8 mouse cellular contexts compared by ENCODE assay signal in genomic region chr7:122970864-122971420, GRCm38 (mm10). TPM values are rescaled to one million over a fixed set of nuclear protein-coding genes. Genes with fewer than 3 reads are reported as not detected.
DNase-seq lines count a peak whose midpoint lies in the region; ATAC-seq and TF ChIP-seq lines count a peak whose summit lies in the region.

No protein-coding gene starts in this region.

- H3K4me3 ChIP-seq in CH12.LX (replicated peaks in 1 of 3; ENCODE audit: low read depth in 2 of 3, low read length in 2 of 3, poor library complexity in 1 of 3) = peak overlapping the region; percentile 77 to 89 (median 83)
- H3K4me3 ChIP-seq in forebrain, embryonic 10.5 days = peak overlapping the region; percentile 100
- peak overlapping the region; percentile 100 for H3K4me3 ChIP-seq in liver, adult 2 months (ENCODE audit: insufficient read depth, low read depth, low read length)
- peak overlapping the region; percentile 98 for H3K4me3 ChIP-seq in stomach, postnatal 0 days (ENCODE audit: low read depth, low read length)

- intact Hi-C loops in heart, postnatal 25 days (cut with DNase I) = no loop called here

- peaks cover 3 to 14% of the 10 kb centered on the region in 2 experiments for H3K36me3 ChIP-seq in CH12.LX (replicated peaks in 1 of 2; ENCODE audit: control insufficient read depth in 1 of 2, insufficient read depth in 1 of 2, low read length in 1 of 2)
- H3K36me3 ChIP-seq in forebrain, embryonic 10.5 days (replicated peaks) = peaks cover 44% of the 10 kb centered on the region
- peaks cover 12% of the 10 kb centered on the region for H3K36me3 ChIP-seq in liver, adult 2 months (ENCODE audit: control insufficient read depth, insufficient read depth, low read length)
- H3K36me3 ChIP-seq in stomach, postnatal 0 days (ENCODE audit: control insufficient read depth, insufficient read depth, low read length) = no peaks in the 10 kb centered on the region

- H3K27me3 ChIP-seq in CH12.LX (replicated peaks) = no peaks in the 10 kb centered on the region
- no peaks in the 10 kb centered on the region for H3K27me3 ChIP-seq in forebrain, embryonic 10.5 days (ENCODE audit: poor library complexity, severe bottlenecking)
- no peaks in the 10 kb centered on the region for H3K27me3 ChIP-seq in liver, adult 2 months (ENCODE audit: control insufficient read depth, insufficient read depth, low read length)
- no peaks in the 10 kb centered on the region for H3K27me3 ChIP-seq in stomach, postnatal 0 days (ENCODE audit: control insufficient read depth, insufficient read depth, low read length)

- no peak for TF ChIP-seq RAD21 in CH12.LX (IDR thresholded peaks at IDR 0.05; ENCODE audit: low read depth, low read length)

- in situ Hi-C loops in CH12.LX (cut with MboI; ENCODE audit: low pct_ligation_motif_present, low pct_unique_long_range_greater_than_20kb, low sequenced_read_pairs) = no loop called here

- H3K79me2 ChIP-seq in CH12.LX (replicated peaks; ENCODE audit: control insufficient read depth, extremely low read depth, insufficient read depth, poor library complexity, severe bottlenecking) = peaks cover 51% of the 10 kb centered on the region
- peaks cover 24% of the 10 kb centered on the region for H3K79me2 ChIP-seq in liver, adult 2 months (ENCODE audit: control insufficient read depth, insufficient read depth, low read length)

- TF ChIP-seq EP300 in CH12.LX (IDR thresholded peaks at IDR 0.05; ENCODE audit: low read length) = no peak
- TF ChIP-seq EP300 in stomach, postnatal 0 days (optimal IDR thresholded peaks at IDR 0.05) = no peak

- WGBS in forebrain, embryonic 10.5 days = 2% methylated on average over 14 of the region's 14 CpGs
- under 1% methylated on average over 14 of the region's 14 CpGs for WGBS in liver, adult 2 months
- under 1% methylated on average over 14 of the region's 14 CpGs for WGBS in stomach, postnatal 0 days

- no peak for ATAC-seq in stomach, postnatal 0 days (ENCODE audit: low FRiP score, low TSS enrichment)

- TF ChIP-seq CTCF in CH12.LX (conservative IDR thresholded peaks at IDR 0.05 in 1 of 2, IDR thresholded peaks at IDR 0.05 in 1 of 2; ENCODE audit: low read depth in 2 of 2, low read length in 2 of 2) = no peak
- no peak for TF ChIP-seq CTCF in liver, adult 2 months (IDR thresholded peaks at IDR 0.05; ENCODE audit: low read depth, low read length)
- TF ChIP-seq CTCF in stomach, postnatal 0 days (IDR thresholded peaks at IDR 0.05; ENCODE audit: low read depth) = no peak

- H3K4me1 ChIP-seq in CH12.LX (ENCODE audit: control insufficient read depth in 1 of 2, insufficient read depth in 2 of 2) = peaks cover 0 to 28% of the 10 kb centered on the region in 2 experiments; a peak in 2 of 4 replicates
- peaks cover 36% of the 10 kb centered on the region for H3K4me1 ChIP-seq in forebrain, embryonic 10.5 days
- H3K4me1 ChIP-seq in liver, adult 2 months (ENCODE audit: control insufficient read depth, insufficient read depth, low read length) = peaks cover 10% of the 10 kb centered on the region
- H3K4me1 ChIP-seq in stomach, postnatal 0 days (replicated peaks; ENCODE audit: control insufficient read depth, insufficient read depth) = peaks cover 3% of the 10 kb centered on the region; the same call in 1 of the 2 replicates

- no peak for TF ChIP-seq POLR2A in CH12.LX (IDR thresholded peaks at IDR 0.05; ENCODE audit: low read depth, low read length)
- no peak for TF ChIP-seq POLR2A in liver, adult 2 months (IDR thresholded peaks at IDR 0.05; ENCODE audit: extremely low read depth, insufficient read depth, low read length)

- peak; percentile 85 for DNase-seq in heart, adult 11 months
- no peak for DNase-seq in heart, postnatal 25 days (ENCODE audit: low spot score)
- no peak for DNase-seq in CH12.LX (ENCODE audit: extremely low read depth)
- peak; percentile 25 for DNase-seq in forebrain, embryonic 10.5 days (ENCODE audit: extremely low spot score, low spot score)
- peak; percentile 64 for DNase-seq in liver, adult 2 months (ENCODE audit: extremely low read depth, low read depth, low spot score)
- no peak for DNase-seq in stomach, postnatal 0 days (ENCODE audit: low spot score)
- no peak for DNase-seq in frontal cortex, postnatal 14 days (ENCODE audit: low spot score in 2 of 2)
- DNase-seq in cerebellum, postnatal 36 days = no peak

- H3K27ac ChIP-seq in CH12.LX (ENCODE audit: insufficient read depth, low read depth) = no peak overlapping the region
- H3K27ac ChIP-seq in forebrain, embryonic 10.5 days = peak overlapping the region; percentile 100
- peak overlapping the region; percentile 100 for H3K27ac ChIP-seq in liver, adult 2 months (replicated peaks; ENCODE audit: insufficient read depth, low read depth, low read length)
- H3K27ac ChIP-seq in stomach, postnatal 0 days (replicated peaks) = peak overlapping the region; percentile 97

- no peaks in the 10 kb centered on the region for H3K9me3 ChIP-seq in CH12.LX (replicated peaks; ENCODE audit: low read length)
- H3K9me3 ChIP-seq in forebrain, embryonic 10.5 days = no peaks in the 10 kb centered on the region
- no peaks in the 10 kb centered on the region for H3K9me3 ChIP-seq in stomach, postnatal 0 days (ENCODE audit: control insufficient read depth, low read length)

- dilution Hi-C loops in CH12.LX (cut with MboI; ENCODE audit: extremely low pct_ligation_motif_present, extremely low pct_unique_long_range_greater_than_20kb, low sequenced_read_pairs) = no loop called here

- peak overlapping the region; percentile 99 for H3K4me2 ChIP-seq in CH12.LX (ENCODE audit: insufficient read depth, low read depth, poor library complexity, severe bottlenecking)
- H3K4me2 ChIP-seq in stomach, postnatal 0 days (replicated peaks; ENCODE audit: low read depth) = peak overlapping the region; percentile 73

- peak overlapping the region; percentile 98 for H3K9ac ChIP-seq in CH12.LX (ENCODE audit: insufficient read depth, low read depth)
- peak overlapping the region; percentile 100 for H3K9ac ChIP-seq in liver, adult 2 months (ENCODE audit: low read depth, low read length)
- H3K9ac ChIP-seq in stomach, postnatal 0 days (ENCODE audit: low read length) = peak overlapping the region; percentile 100

TF ChIP-seq in CH12.LX, 34 proteins besides CTCF, POLR2A, EP300 and RAD21:
- no peak for TF ChIP-seq POLR2AphosphoS2 (IDR thresholded peaks at IDR 0.05; ENCODE audit: low read depth, low read length)
- no peak for TF ChIP-seq RCOR1 (conservative IDR thresholded peaks at IDR 0.05; ENCODE audit: low read depth, low read length)
- peak; percentile 60; the same call in 1 of the 2 replicates for TF ChIP-seq CHD1 (IDR thresholded peaks at IDR 0.05; ENCODE audit: low read depth, low read length)
- TF ChIP-seq MYC (IDR thresholded peaks at IDR 0.05; ENCODE audit: low read depth, low read length) = no peak
- no peak for TF ChIP-seq TCF12 (IDR thresholded peaks at IDR 0.05; ENCODE audit: low read depth, low read length)
TF ChIP-seq in CH12.LX: peak in this region for 1.

RNA-seq across cellular contexts. Expression of gene Rbbp6, which starts 5.5 kb away (rescaled TPM):
- total RNA-seq in heart, postnatal 25 days (2021) = 10 to 100 TPM; 24.9 to 35.3 TPM
- total RNA-seq in CH12.LX (2012; rRNA removed) (22.9 and 25.0 TPM in 2 replicates), CH12.LX (2014; rRNA removed) (14.1 and 17.8 TPM in 2 replicates)
- polyA plus RNA-seq in CH12.LX (2012; ENCODE audit: insufficient read length, low read depth) = 81.4 and 93.0 TPM in 2 replicates
- 26.3 and 27.4 TPM in 2 replicates for polyA plus RNA-seq in forebrain, embryonic 10.5 days (2016; fragmentation: Nextera tagmentation; extraction: Ambion mirVana)
- total RNA-seq in liver, adult 2 months (2014; rRNA removed) = 18.6 and 21.6 TPM in 2 replicates
- polyA plus RNA-seq in liver, adult 2 months (2012; rRNA removed) = 4.2 and 6.1 TPM in 2 replicates
- 12.8 and 13.3 TPM in 2 replicates for polyA plus RNA-seq in stomach, postnatal 0 days (2015; fragmentation: Nextera tagmentation; extraction: Ambion mirVana)

Comparison
In these comparisons a context has a peak if more than half of its experiments do, and no peak if none do; other contexts are left out.
1. DNase-seq: peak in heart, adult 11 months (single experiment), forebrain, embryonic 10.5 days (single experiment) and liver, adult 2 months (single experiment); none in heart, postnatal 25 days (single experiment), CH12.LX (single experiment), stomach, postnatal 0 days (single experiment), frontal cortex, postnatal 14 days (0 of 2) and cerebellum, postnatal 36 days (0 of 2).
2. Peak in every context shown above with its lines, with median percentiles within 50 percentile points of each other: H3K4me3 ChIP-seq and H3K9ac ChIP-seq.